Mouse (Mus musculus) liver, embryonic 14.5 days (tissue): ENCODE measurements around the gene Lgr6. TPM values are rescaled to one million over a fixed set of nuclear protein-coding genes. Genes with fewer than 3 reads are reported as not detected.

Experiments used
- ATAC-seq: fragments of 200-750 bp; cut with Nextera tagmentation; 2 replicates; pipeline ENCODE4 v1.8.0; 2017; ENCODE audit warnings: moderate number of reproducible peaks, mild to moderate bottlenecking, moderate library complexity; ENCODE audit not compliant: insufficient read depth
- DNase-seq, 3 experiments: peaks; one replicate each; pipeline ENCODE4 v3.0.0-alpha.2; 2012 to 2013; ENCODE audit warnings: low read depth in 3 of 3, low spot score in 3 of 3
- H3K27ac ChIP-seq: fragments of 300-500 bp; sonication (generic); 2 replicates; pipeline ENCODE4 v1.5.1; 2014; ENCODE audit warnings: moderate library complexity, mild to moderate bottlenecking, control low read depth, inconsistent platforms
- H3K27me3 ChIP-seq: fragments of 300-500 bp; sonication (generic); 2 replicates; pipeline ENCODE4 v1.6.1; 2014; ENCODE audit warnings: mild to moderate bottlenecking, low read length, moderate library complexity; ENCODE audit not compliant: control insufficient read depth, insufficient read depth
- H3K36me3 ChIP-seq: fragments of 300-500 bp; sonication (generic); replicated peaks from 2 replicates; pipeline ENCODE4 v1.6.1; 2014; ENCODE audit warnings: low read depth; ENCODE audit not compliant: control insufficient read depth, insufficient read depth
- H3K4me1 ChIP-seq, 2 experiments: fragments of 200-500 bp in 1 of 2; fragments of 300-500 bp in 1 of 2; sonication (generic) in 1 of 2; replicated peaks; 2 replicates each; pipeline ENCODE4 v1.6.1; 2012 to 2014; ENCODE audit warnings: antibody characterized with exemption in 1 of 2, inconsistent platforms in 1 of 2, low read length in 1 of 2; ENCODE audit not compliant: control insufficient read depth in 2 of 2, insufficient read depth in 2 of 2
- H3K4me2 ChIP-seq: fragments of 300-500 bp; sonication (generic); 2 replicates; pipeline ENCODE4 v1.6.1; 2014; ENCODE audit warnings: low read depth, mild to moderate bottlenecking, control low read depth, moderate library complexity
- H3K4me3 ChIP-seq, 2 experiments: fragments of 200-500 bp in 1 of 2; fragments of 300-500 bp in 1 of 2; sonication (generic) in 1 of 2; 2 replicates each; pipeline ENCODE4 v1.5.1; 2012 to 2014; ENCODE audit warnings: low read depth in 2 of 2, low read length in 2 of 2, mild to moderate bottlenecking in 2 of 2, control low read depth in 1 of 2, inconsistent platforms in 1 of 2, moderate library complexity in 1 of 2; ENCODE audit not compliant: insufficient read depth in 1 of 2
- H3K9ac ChIP-seq: fragments of 300-500 bp; sonication (generic); replicated peaks from 2 replicates; pipeline ENCODE4 v1.6.1; 2014; ENCODE audit warnings: mild to moderate bottlenecking, control low read depth, moderate library complexity
- H3K9me3 ChIP-seq: fragments of 300-500 bp; sonication (generic); 2 replicates; pipeline ENCODE4 v1.6.1; 2016; ENCODE audit warnings: low read length, mixed read lengths; ENCODE audit not compliant: control insufficient read depth
- CTCF ChIP-seq: IDR thresholded peaks from 2 replicates; pipeline ENCODE4 v1.5.1; 2016; ENCODE audit warnings: antibody characterized with exemption, low read depth, control low read depth
- EP300 ChIP-seq: IDR thresholded peaks from 2 replicates; pipeline ENCODE4 v1.6.1; 2016; ENCODE audit warnings: antibody characterized with exemption, low read depth
- WGBS: fragments of 180-500 bp; shearing (Covaris S2); extraction: QIAGEN DNeasy Blood & Tissue Kit; methylation state at CpG from one replicate; pipeline ENCODE4 v1.1.7; 2014; ENCODE audit not compliant: insufficient replicate concordance; 5-methylcytosine and 5-hydroxymethylcytosine counted together
- polyA plus RNA-seq, 2 experiments: library from polyadenylated mRNA; depleted of rRNA in 1 of 2; stranded (reverse) in 1 of 2; unstranded in 1 of 2; fragments of >200 nt; fragmentation: Nextera tagmentation in 1 of 2; extraction: Ambion mirVana in 1 of 2; gene quantifications; 2 replicates each; pipeline versions ENCODE4 v1.2.1 to v1.2.3; 2012 to 2014

Lgr6 gene
- polyA plus RNA-seq, 2 experiments, result 0.02 to 0.05 TPM

DNA sequence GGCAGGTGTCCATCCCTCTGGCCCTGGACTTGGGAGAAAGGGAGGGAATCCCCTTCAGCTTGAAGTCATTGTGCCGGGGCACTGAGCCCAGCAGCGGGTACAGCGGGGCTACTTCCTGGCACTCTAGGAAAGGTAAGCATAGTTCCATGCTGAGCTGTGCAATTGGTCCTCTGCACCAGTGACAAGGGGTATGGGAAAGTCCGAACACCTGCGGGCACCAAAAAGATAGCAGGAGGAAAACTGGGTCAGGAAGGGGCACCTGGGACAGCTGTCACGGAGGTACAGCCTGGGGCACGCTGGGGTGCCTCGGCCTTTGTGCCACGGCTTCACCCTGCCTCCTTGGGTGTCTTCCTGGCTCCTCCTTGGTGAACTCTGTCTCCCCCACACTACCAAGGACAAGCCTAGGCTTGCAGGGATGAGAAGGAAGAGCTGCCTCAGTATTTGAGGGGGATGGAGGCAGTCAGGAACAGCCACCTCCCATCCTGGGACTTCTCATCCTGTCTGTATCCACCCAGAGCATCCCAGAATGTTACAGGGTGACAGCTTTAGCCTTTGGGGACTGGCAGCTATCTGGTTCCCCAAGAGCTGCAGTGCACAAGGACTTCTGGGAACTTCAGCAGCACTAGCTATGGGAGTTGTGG lies 24.6 kb upstream of the Lgr6 start:
- Histone ChIP-seq H3K27ac (no peak overlapping the region), H3K4me3 (no peak overlapping the region), H3K9me3 (no peaks in the 10 kb centered on the region), H3K27me3 (no peaks in the 10 kb centered on the region; the same call in 1 of the 2 replicates), H3K9ac (no peak overlapping the region), H3K36me3 (no peaks in the 10 kb centered on the region), H3K4me1 (peaks cover 25 to 33% of the 10 kb centered on the region in 2 experiments), H3K4me2 (no peak overlapping the region)
- 65% methylated on average over 9 of the region's 9 CpGs for WGBS
- TF ChIP-seq CTCF, result no peak
- DNase-seq (no peak), ATAC-seq (no peak)

DNA sequence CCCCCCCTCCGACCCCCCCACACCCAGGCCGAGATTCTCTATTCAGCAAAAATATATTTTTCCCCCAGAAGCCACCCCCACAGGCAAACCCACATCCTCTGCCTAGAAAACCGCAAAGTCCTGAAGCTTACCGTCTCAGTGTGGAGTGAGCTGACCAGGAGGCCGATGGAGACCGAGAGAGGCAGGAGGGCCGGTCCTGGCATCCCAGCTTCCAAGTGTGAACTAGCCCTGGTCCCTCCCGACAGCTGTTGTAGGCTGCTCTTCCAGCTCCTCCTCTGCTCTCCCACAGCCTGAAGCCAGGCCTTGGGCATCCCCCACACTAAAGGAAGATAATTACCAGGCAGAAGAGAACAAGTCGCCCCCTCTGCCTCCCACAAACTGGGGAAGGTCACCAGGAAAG lies 23.9 kb upstream of the Lgr6 start:
- no peak overlapping the region for H3K4me3 ChIP-seq
- H3K4me2 ChIP-seq, result no peak overlapping the region
- 17% methylated on average over 9 of the region's 9 CpGs for WGBS
- DNase-seq (no peak), ATAC-seq (no peak)
- H3K27ac ChIP-seq, result no peak overlapping the region
- H3K9ac ChIP-seq, result no peak overlapping the region
- H3K9me3 ChIP-seq, result no peaks in the 10 kb centered on the region
- H3K36me3 ChIP-seq, result no peaks in the 10 kb centered on the region
- no peaks in the 10 kb centered on the region; the same call in 1 of the 2 replicates for H3K27me3 ChIP-seq
- H3K4me1 ChIP-seq, result peaks cover 24 to 29% of the 10 kb centered on the region in 2 experiments
- TF ChIP-seq EP300 (no peak), CTCF (no peak)

DNA sequence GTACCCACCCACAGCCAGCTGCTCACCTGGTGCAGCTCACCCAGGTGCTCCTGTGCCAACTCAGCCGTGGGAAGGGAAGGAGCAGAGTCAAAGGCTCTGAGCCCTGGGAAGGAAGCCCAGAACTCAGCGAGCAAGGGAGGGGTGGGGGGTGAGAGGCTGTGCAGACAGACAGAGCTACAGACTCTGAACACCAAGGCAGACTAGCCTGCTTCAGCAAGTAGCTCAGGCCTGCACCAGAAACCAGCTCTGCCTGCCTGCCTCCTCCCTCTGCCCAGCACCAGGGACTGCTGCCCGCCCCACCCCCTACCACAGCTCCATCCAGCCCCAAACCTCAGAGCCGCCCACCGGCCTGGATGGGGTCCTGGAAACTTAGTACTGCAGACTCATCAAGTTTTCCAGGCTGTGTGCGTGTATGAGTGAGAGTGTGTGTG lies 22.9 kb upstream of the Lgr6 start:
- no peak for DNase-seq
- H3K36me3 ChIP-seq, result no peaks in the 10 kb centered on the region
- no peak overlapping the region for H3K4me3 ChIP-seq
- no peaks in the 10 kb centered on the region; the same call in 1 of the 2 replicates for H3K27me3 ChIP-seq
- TF ChIP-seq EP300, result no peak
- peaks cover 18 to 22% of the 10 kb centered on the region in 2 experiments for H3K4me1 ChIP-seq
- no peak overlapping the region for H3K9ac ChIP-seq
- H3K9me3 ChIP-seq, result no peaks in the 10 kb centered on the region
- H3K27ac ChIP-seq, result no peak overlapping the region
- H3K4me2 ChIP-seq, result no peak overlapping the region
- no peak for ATAC-seq
- WGBS, result 24% methylated on average over 5 of the region's 6 CpGs

GRCm38 (mm10) chr1:135126443-135127027 lies 21.5 kb upstream of the Lgr6 start:
- ATAC-seq (no peak), DNase-seq (no peak)
- H3K9ac ChIP-seq, result no peak overlapping the region
- TF ChIP-seq CTCF (no peak), EP300 (no peak)
- no peak overlapping the region for H3K4me3 ChIP-seq
- H3K27ac ChIP-seq, result no peak overlapping the region
- H3K36me3 ChIP-seq, result no peaks in the 10 kb centered on the region
- no peaks in the 10 kb centered on the region; the same call in 1 of the 2 replicates for H3K27me3 ChIP-seq
- WGBS, result 58% methylated on average over 4 of the region's 4 CpGs
- no peak overlapping the region for H3K4me2 ChIP-seq
- H3K4me1 ChIP-seq, result peaks cover 8 to 10% of the 10 kb centered on the region in 2 experiments
- no peaks in the 10 kb centered on the region for H3K9me3 ChIP-seq

DNA sequence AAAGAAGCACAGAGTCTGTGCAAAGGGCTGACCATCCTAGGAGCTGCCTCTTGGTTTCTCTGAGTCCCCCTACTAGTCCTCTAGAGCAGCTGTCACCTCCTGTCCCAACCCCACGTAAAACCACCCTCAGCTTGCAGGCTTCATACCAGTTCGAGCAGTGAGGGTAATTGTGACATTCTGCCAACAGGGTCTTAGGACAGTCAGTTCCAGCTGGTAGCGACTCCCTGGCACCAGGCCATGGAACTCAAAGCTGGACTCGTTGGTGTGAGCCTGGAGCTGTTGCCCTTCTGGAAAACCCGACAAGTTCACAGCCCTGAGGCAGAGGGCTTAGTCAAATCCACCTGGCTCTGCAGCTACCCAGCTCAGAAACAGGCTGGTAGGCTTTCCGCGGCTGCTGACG lies 20.9 kb upstream of the Lgr6 start:
- DNase-seq (no peak), ATAC-seq (no peak)
- Histone ChIP-seq H3K4me3 (no peak overlapping the region), H3K27me3 (no peaks in the 10 kb centered on the region; the same call in 1 of the 2 replicates), H3K9me3 (no peaks in the 10 kb centered on the region), H3K9ac (no peak overlapping the region), H3K4me2 (no peak overlapping the region), H3K4me1 (peaks cover 3 to 4% of the 10 kb centered on the region in 2 experiments; a peak in 3 of 4 replicates), H3K36me3 (no peaks in the 10 kb centered on the region), H3K27ac (no peak overlapping the region)
- WGBS, result 66% methylated on average over 8 of the region's 8 CpGs
- TF ChIP-seq EP300 (no peak), CTCF (no peak)
